Mouse (Mus musculus) CH12.LX (cell line): ENCODE data around the gene Gm20388. TPM values are rescaled to one million over a fixed set of nuclear protein-coding genes. Genes with fewer than 3 reads are reported as not detected.

ENCODE experiments used
- DNase-seq: peaks from one replicate; pipeline ENCODE4 v3.0.0-alpha.2; 2013; ENCODE audit errors: extremely low read depth
- H3K27ac ChIP-seq: 2 replicates; pipeline ENCODE4 v1.5.1; 2012; ENCODE audit warnings: low read depth, mild to moderate bottlenecking, control low read depth, moderate library complexity; ENCODE audit not compliant: insufficient read depth
- H3K27me3 ChIP-seq: replicated peaks from 2 replicates; pipeline ENCODE3; 2012; ENCODE audit warnings: inconsistent platforms
- H3K36me3 ChIP-seq, 2 experiments: replicated peaks in 1 of 2; 2 replicates each; pipeline versions ENCODE3 to v1.6.1; 2012; ENCODE audit warnings: inconsistent platforms in 1 of 2, low read length in 1 of 2, mild to moderate bottlenecking in 1 of 2, mixed read lengths in 1 of 2, moderate library complexity in 1 of 2; ENCODE audit not compliant: control insufficient read depth in 1 of 2, insufficient read depth in 1 of 2
- H3K4me1 ChIP-seq, 2 experiments: 2 replicates each; pipeline ENCODE4 v1.6.1; 2012; ENCODE audit warnings: inconsistent platforms in 1 of 2, moderate library complexity in 1 of 2; ENCODE audit not compliant: insufficient read depth in 2 of 2, control insufficient read depth in 1 of 2
- H3K4me2 ChIP-seq: 2 replicates; pipeline ENCODE4 v1.6.1; 2012; ENCODE audit warnings: low read depth, mild to moderate bottlenecking, control low read depth; ENCODE audit not compliant: poor library complexity, insufficient read depth, severe bottlenecking
- H3K4me3 ChIP-seq, 3 experiments: fragments of 150-350 bp in 1 of 3; sonication (generic) in 1 of 3; replicated peaks in 1 of 3; 2 replicates each; pipeline versions ENCODE3 to v1.5.1; 2011 to 2012; ENCODE audit warnings: low read depth in 2 of 3, low read length in 2 of 3, mild to moderate bottlenecking in 2 of 3, moderate library complexity in 2 of 3, control low read depth in 1 of 3, improper control_type of control experiment in 1 of 3, inconsistent platforms in 1 of 3, mixed read lengths in 1 of 3; ENCODE audit not compliant: poor library complexity in 1 of 3
- H3K79me2 ChIP-seq: replicated peaks from 2 replicates; pipeline ENCODE4 v1.6.1; 2012; ENCODE audit warnings: mild to moderate bottlenecking, moderate library complexity; ENCODE audit not compliant: control insufficient read depth, poor library complexity, insufficient read depth, severe bottlenecking; ENCODE audit errors: extremely low read depth
- H3K9ac ChIP-seq: 2 replicates; pipeline ENCODE4 v1.6.1; 2012; ENCODE audit warnings: low read depth, mild to moderate bottlenecking, control low read depth, moderate library complexity; ENCODE audit not compliant: insufficient read depth
- H3K9me3 ChIP-seq: replicated peaks from 2 replicates; pipeline ENCODE3; 2012; ENCODE audit warnings: low read length, inconsistent platforms, mixed read lengths
- CHD1 ChIP-seq: IDR thresholded peaks from 2 replicates; pipeline ENCODE4 v1.6.1; 2012; ENCODE audit warnings: low read depth, low read length, improper control_type of control experiment, inconsistent platforms
- CTCF ChIP-seq, 2 experiments: IDR thresholded peaks in 1 of 2; conservative IDR thresholded peaks in 1 of 2; 2 replicates each; pipeline ENCODE4 v1.5.1; 2011 to 2012; ENCODE audit warnings: low read depth in 2 of 2, low read length in 2 of 2, improper control_type of control experiment in 1 of 2, inconsistent platforms in 1 of 2, mild to moderate bottlenecking in 1 of 2, moderate library complexity in 1 of 2
- E2F4 ChIP-seq: IDR thresholded peaks from 2 replicates; pipeline ENCODE4 v1.6.1; 2011; ENCODE audit warnings: low read depth, low read length, improper control_type of control experiment; ENCODE audit not compliant: insufficient replicate concordance
- EP300 ChIP-seq: IDR thresholded peaks from 2 replicates; pipeline ENCODE4 v1.6.1; 2011; ENCODE audit warnings: low read length, improper control_type of control experiment
- ETS1 ChIP-seq: conservative IDR thresholded peaks from 2 replicates; pipeline ENCODE4 v1.6.1; 2012; ENCODE audit warnings: low read depth, mild to moderate bottlenecking, inconsistent platforms, low read length, improper control_type of control experiment, moderate library complexity
- GABPA ChIP-seq: IDR thresholded peaks from 2 replicates; pipeline ENCODE4 v1.6.1; 2012; ENCODE audit warnings: low read depth, low read length, improper control_type of control experiment, inconsistent platforms; ENCODE audit not compliant: insufficient replicate concordance
- IRF4 ChIP-seq: IDR thresholded peaks from 2 replicates; pipeline ENCODE4 v1.6.1; 2014; ENCODE audit warnings: low read depth, mild to moderate bottlenecking, inconsistent platforms, low read length, improper control_type of control experiment
- JUND ChIP-seq: conservative IDR thresholded peaks from 2 replicates; pipeline ENCODE4 v1.6.1; 2011; ENCODE audit warnings: low read depth, low read length, improper control_type of control experiment
- MAFK ChIP-seq: IDR thresholded peaks from 2 replicates; pipeline ENCODE4 v1.6.1; 2011; ENCODE audit warnings: low read length, improper control_type of control experiment; ENCODE audit not compliant: insufficient replicate concordance
- MAZ ChIP-seq: IDR thresholded peaks from 2 replicates; pipeline ENCODE4 v1.6.1; 2012; ENCODE audit warnings: low read depth, mild to moderate bottlenecking, inconsistent platforms, low read length, improper control_type of control experiment, moderate library complexity
- MEF2A ChIP-seq: IDR thresholded peaks from 2 replicates; pipeline ENCODE4 v1.6.1; 2014; ENCODE audit warnings: low read depth, mild to moderate bottlenecking, inconsistent platforms, low read length, improper control_type of control experiment, borderline replicate concordance
- MXI1 ChIP-seq: IDR thresholded peaks from 2 replicates; pipeline ENCODE4 v1.6.1; 2011; ENCODE audit warnings: mild to moderate bottlenecking, low read depth, low read length, improper control_type of control experiment
- NRF1 ChIP-seq: IDR thresholded peaks from 2 replicates; pipeline ENCODE4 v1.6.1; 2014; ENCODE audit warnings: low read depth, mild to moderate bottlenecking, inconsistent platforms, low read length, improper control_type of control experiment, moderate library complexity
- RAD21 ChIP-seq: IDR thresholded peaks from 2 replicates; pipeline ENCODE4 v1.6.1; 2011; ENCODE audit warnings: low read depth, mild to moderate bottlenecking, low read length, improper control_type of control experiment, moderate library complexity
- RCOR1 ChIP-seq: conservative IDR thresholded peaks from 2 replicates; pipeline ENCODE4 v1.6.1; 2012; ENCODE audit warnings: low read depth, mild to moderate bottlenecking, inconsistent platforms, low read length, improper control_type of control experiment
- SIN3A ChIP-seq: IDR thresholded peaks from 2 replicates; pipeline ENCODE4 v1.6.1; 2012; ENCODE audit warnings: low read length, improper control_type of control experiment, inconsistent platforms
- SMC3 ChIP-seq: IDR thresholded peaks from 2 replicates; pipeline ENCODE4 v1.6.1; 2011; ENCODE audit warnings: low read depth, low read length, improper control_type of control experiment
- TBP ChIP-seq: conservative IDR thresholded peaks from 2 replicates; pipeline ENCODE4 v1.6.1; 2011; ENCODE audit warnings: low read depth, low read length, improper control_type of control experiment
- UBTF ChIP-seq: IDR thresholded peaks from 2 replicates; pipeline ENCODE4 v1.6.1; 2012; ENCODE audit warnings: low read depth, mild to moderate bottlenecking, inconsistent platforms, low read length, improper control_type of control experiment, moderate library complexity
- ZC3H11A ChIP-seq: IDR thresholded peaks from 2 replicates; pipeline ENCODE4 v1.6.1; 2012; ENCODE audit warnings: low read depth, mild to moderate bottlenecking, inconsistent platforms, low read length, improper control_type of control experiment
- ZKSCAN1 ChIP-seq: IDR thresholded peaks from 2 replicates; pipeline ENCODE4 v1.6.1; 2012; ENCODE audit warnings: low read depth, inconsistent platforms, low read length, improper control_type of control experiment, borderline replicate concordance
- dilution Hi-C: fragments of 300-500 bp; cut with MboI; formaldehyde crosslinking; loops from 2 replicates; pipeline ENCODE4 v1.14.3; 2020; ENCODE audit warnings: low sequenced_read_pairs; ENCODE audit not compliant: extremely low pct_unique_long_range_greater_than_20kb, extremely low pct_ligation_motif_present
- in situ Hi-C: fragments of 300-500 bp; cut with MboI; formaldehyde crosslinking; loops from 3 replicates; pipeline ENCODE4 v1.14.3; 2019; ENCODE audit warnings: low sequenced_read_pairs, low pct_ligation_motif_present, low pct_unique_long_range_greater_than_20kb, mixed read lengths
- polyA plus RNA-seq: library from polyadenylated mRNA; unstranded; fragments of >175 nt; gene quantifications from 2 replicates; pipeline ENCODE4 v1.2.1, GENCODE M21; 2012; ENCODE audit warnings: low read depth; ENCODE audit not compliant: insufficient read length
- total RNA-seq, 2 experiments: library from RNA; depleted of rRNA; stranded (reverse); fragments of 300-350 nt in 1 of 2; fragments of >200 nt in 1 of 2; gene quantifications; 2 replicates each; pipeline ENCODE4 v1.2.3; 2012 to 2014

Gm20388 gene
- total and polyA plus RNA-seq, 3 experiments, result 14.8 to 26.3 (median 22.2) TPM

- in situ Hi-C loops (no loop called here), dilution Hi-C loops (no loop called here)
- H3K36me3 ChIP-seq, result peaks cover 66 to 92% of the 10 kb centered on the region in 2 experiments
- no peak overlapping the region for H3K9ac ChIP-seq
- TF ChIP-seq SIN3A, result no peak
- no peak for TF ChIP-seq RAD21
- no peak for TF ChIP-seq CHD1
- no peak for TF ChIP-seq TBP
- no peak for TF ChIP-seq MAFK
- TF ChIP-seq CTCF (conservative IDR thresholded peaks at IDR 0.05 in 1 of 2, IDR thresholded peaks at IDR 0.05 in 1 of 2; ENCODE audit: low read depth in 2 of 2, low read length in 2 of 2), result no peak
- TF ChIP-seq UBTF, result no peak
- TF ChIP-seq RCOR1, result no peak
- TF ChIP-seq MEF2A, result no peak
- no peak for TF ChIP-seq JUND
- no peak for TF ChIP-seq MAZ
- H3K4me1 ChIP-seq, result no peaks in the 10 kb centered on the region
- H3K79me2 ChIP-seq, result no peaks in the 10 kb centered on the region
- no peaks in the 10 kb centered on the region for H3K27me3 ChIP-seq
- DNase-seq, result no peak
- H3K4me3 ChIP-seq, result no peak overlapping the region
- H3K27ac ChIP-seq, result no peak overlapping the region
- no peaks in the 10 kb centered on the region for H3K9me3 ChIP-seq
- no peak overlapping the region for H3K4me2 ChIP-seq
Observed at GRCm38 (mm10) chr8:123274447-123274846, 3363.8 kb downstream of the Gm20388 start.

GRCm38 (mm10) chr8:123275096-123275495 lies 3364.5 kb downstream of the Gm20388 start:
- DNase-seq, result no peak
- Histone ChIP-seq H3K9me3 (no peaks in the 10 kb centered on the region), H3K4me2 (no peak overlapping the region), H3K36me3 (peaks cover 64 to 92% of the 10 kb centered on the region in 2 experiments), H3K79me2 (no peaks in the 10 kb centered on the region), H3K27ac (no peak overlapping the region), H3K9ac (no peak overlapping the region), H3K4me3 (no peak overlapping the region), H3K27me3 (no peaks in the 10 kb centered on the region), H3K4me1 (no peaks in the 10 kb centered on the region)
- TF ChIP-seq IRF4 (no peak), MAZ (no peak), MXI1 (no peak), NRF1 (no peak), CTCF (conservative IDR thresholded peaks at IDR 0.05 in 1 of 2, IDR thresholded peaks at IDR 0.05 in 1 of 2; ENCODE audit: low read depth in 2 of 2, low read length in 2 of 2) (no peak), ZC3H11A (no peak), ZKSCAN1 (no peak), GABPA (no peak), ETS1 (no peak), EP300 (no peak), E2F4 (no peak), SMC3 (no peak)
- dilution Hi-C loops, result no loop called here
- in situ Hi-C loops, result no loop called here
